Mouse (Mus musculus): Measurements from ENCODE around the gene Ubl3. TPM values are rescaled to one million over a fixed set of nuclear protein-coding genes. Genes with fewer than 3 reads are reported as not detected.

The Ubl3 gene
- polyA plus RNA-seq, 1 experiment from 2014 or later, result 68.8 TPM

DNA sequence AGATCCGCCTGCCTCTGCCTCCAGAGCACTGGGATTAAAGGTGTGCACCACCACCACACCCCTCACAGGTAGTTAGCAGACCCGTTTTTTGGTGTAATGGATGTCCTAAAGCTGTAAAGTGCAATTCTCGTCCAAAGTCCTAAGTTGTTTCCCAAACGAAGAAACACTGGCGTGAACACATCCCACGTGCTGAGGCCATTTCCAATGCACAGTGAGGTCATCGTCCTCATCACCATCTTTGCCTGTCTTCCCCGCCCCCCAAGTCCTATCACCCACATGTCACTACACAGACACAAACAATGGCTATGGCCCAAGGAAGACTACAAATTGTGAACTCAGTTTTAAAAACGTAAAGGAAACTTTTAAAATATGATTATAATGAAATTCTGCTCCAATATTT lies 4.0 kb downstream of the Ubl3 start:
- 64% methylated on average over 9 of the region's 9 CpGs for WGBS
- no peak overlapping the region for H3K4me2 ChIP-seq
- H3K27ac ChIP-seq, result no peak overlapping the region; the same call in 1 of the 2 replicates
- H3K9ac ChIP-seq, result peak overlapping the region; percentile 16; the same call in 1 of the 2 replicates
- 0 out of 2 replicates have a peak, but pooled peaks cover under 1% of the 10 kb centered on the region for H3K27me3 ChIP-seq
- H3K4me1 ChIP-seq, result peaks cover 41% of the 10 kb centered on the region
- H3K4me3 ChIP-seq (replicated peaks), result no peak overlapping the region
- no peaks in the 10 kb centered on the region for H3K36me3 ChIP-seq
- no peak for ATAC-seq (replicated peaks; ENCODE audit: low FRiP score)
- H3K9me3 ChIP-seq (replicated peaks), result no peaks in the 10 kb centered on the region

DNA sequence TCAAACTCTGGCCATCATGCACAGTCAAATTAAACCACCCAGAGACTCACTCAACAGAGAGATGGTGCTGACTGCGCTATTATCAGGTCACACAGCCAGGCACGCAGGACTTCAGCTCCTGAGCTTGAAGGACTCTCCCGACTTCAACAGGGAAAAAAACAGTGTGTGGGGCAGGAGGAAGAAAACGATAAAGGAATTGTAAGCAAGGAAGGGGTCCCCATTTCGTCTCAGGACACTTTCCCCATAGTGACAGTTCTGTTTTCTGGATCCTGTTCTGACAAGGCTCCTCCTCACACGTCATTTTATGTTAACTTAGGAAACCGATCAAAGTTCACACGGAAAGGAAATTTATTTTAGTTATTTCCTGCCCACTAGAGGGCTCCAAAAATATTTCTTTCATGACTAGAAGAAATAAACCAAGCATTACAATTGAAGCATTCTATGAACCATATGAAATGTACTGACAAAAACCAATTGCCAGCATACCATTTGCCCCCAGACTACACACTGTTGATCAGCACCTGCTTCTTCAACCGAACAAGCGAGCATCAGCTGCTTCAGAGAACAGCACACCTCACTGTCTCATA lies 4.6 kb downstream of the Ubl3 start:
- Histone ChIP-seq H3K9ac (no peak overlapping the region; the same call in 1 of the 2 replicates), H3K27me3 (no peaks in the 10 kb centered on the region), H3K4me1 (peaks cover 41% of the 10 kb centered on the region), H3K9me3 (replicated peaks) (no peaks in the 10 kb centered on the region), H3K27ac (peak overlapping the region; percentile 15; the same call in 1 of the 2 replicates), H3K4me2 (0 out of 2 replicates have a peak overlapping the region, but pooled peaks have one; percentile 23), H3K36me3 (no peaks in the 10 kb centered on the region), H3K4me3 (replicated peaks) (no peak overlapping the region)
- no peak for ATAC-seq (replicated peaks; ENCODE audit: low FRiP score)
- WGBS, result 41% methylated on average over 10 of the region's 10 CpGs

- Histone ChIP-seq H3K27me3 (no peaks in the 10 kb centered on the region), H3K4me1 (peaks cover 48% of the 10 kb centered on the region), H3K36me3 (no peaks in the 10 kb centered on the region), H3K9ac (no peak overlapping the region), H3K4me3 (replicated peaks) (no peak overlapping the region), H3K9me3 (replicated peaks) (no peaks in the 10 kb centered on the region), H3K4me2 (no peak overlapping the region), H3K27ac (peak overlapping the region; percentile 48; the same call in 1 of the 2 replicates)
- WGBS, result 56% methylated on average over 2 of the region's 2 CpGs
- ATAC-seq (replicated peaks; ENCODE audit: low FRiP score), result no peak
Measured at GRCm38 (mm10) chr5:148546970-148547369, 5.6 kb downstream of the Ubl3 start.

DNA sequence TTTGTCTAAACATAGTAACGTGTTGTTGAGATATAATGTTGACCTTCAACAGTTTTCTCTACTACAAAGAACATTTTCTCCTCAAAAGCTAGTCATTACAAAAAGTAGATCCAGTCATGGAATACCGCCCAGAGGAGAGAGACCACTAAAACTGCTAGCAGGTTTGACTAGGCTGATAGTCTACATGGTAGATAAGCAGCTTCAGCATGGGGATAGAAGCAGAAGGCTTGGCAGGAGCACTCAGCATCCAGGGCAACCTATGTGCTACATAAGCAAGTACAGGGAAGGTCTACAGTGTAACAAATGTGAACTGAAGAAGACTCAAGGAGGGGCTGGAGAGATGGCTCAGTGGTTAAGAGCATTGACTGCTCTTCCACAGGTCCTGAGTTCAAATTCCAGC lies 7.9 kb downstream of the Ubl3 start:
- Histone ChIP-seq H3K4me2 (no peak overlapping the region), H3K9me3 (replicated peaks) (no peaks in the 10 kb centered on the region), H3K4me3 (replicated peaks) (no peak overlapping the region), H3K36me3 (no peaks in the 10 kb centered on the region), H3K9ac (no peak overlapping the region), H3K27me3 (no peaks in the 10 kb centered on the region), H3K27ac (no peak overlapping the region), H3K4me1 (peaks cover 39% of the 10 kb centered on the region)
- no peak for ATAC-seq (replicated peaks; ENCODE audit: low FRiP score)
- 92% methylated on average over 2 of the region's 2 CpGs for WGBS

GRCm38 (mm10) chr5:148542196-148542595 lies 10.4 kb downstream of the Ubl3 start:
- WGBS, result 50% methylated on average over 2 of the region's 2 CpGs
- no peaks in the 10 kb centered on the region for H3K9me3 ChIP-seq (replicated peaks)
- no peaks in the 10 kb centered on the region for H3K36me3 ChIP-seq

GRCm38 (mm10) chr5:148535669-148536430 lies 16.7 kb downstream of the Ubl3 start:
- H3K36me3 ChIP-seq, result no peaks in the 10 kb centered on the region
- H3K27ac ChIP-seq, result no peak overlapping the region
- no peak overlapping the region for H3K9ac ChIP-seq
- no peak overlapping the region for H3K4me3 ChIP-seq (replicated peaks)
- H3K9me3 ChIP-seq (replicated peaks), result no peaks in the 10 kb centered on the region
- peaks cover 32% of the 10 kb centered on the region for H3K4me1 ChIP-seq
- H3K27me3 ChIP-seq, result no peaks in the 10 kb centered on the region
- ATAC-seq (replicated peaks; ENCODE audit: low FRiP score), result no peak
- H3K4me2 ChIP-seq, result no peak overlapping the region
- WGBS, result 53% methylated on average over 4 of the region's 4 CpGs

More at GRCm38 (mm10) chr5:148542196-148542595, 10.4 kb downstream of the Ubl3 start:
- Histone ChIP-seq H3K9ac (no peak overlapping the region), H3K4me3 (replicated peaks) (no peak overlapping the region), H3K4me2 (no peak overlapping the region), H3K27ac (no peak overlapping the region; the same call in 1 of the 2 replicates), H3K27me3 (no peaks in the 10 kb centered on the region), H3K4me1 (peaks cover 28% of the 10 kb centered on the region)
- no peak for ATAC-seq (replicated peaks; ENCODE audit: low FRiP score)

DNA sequence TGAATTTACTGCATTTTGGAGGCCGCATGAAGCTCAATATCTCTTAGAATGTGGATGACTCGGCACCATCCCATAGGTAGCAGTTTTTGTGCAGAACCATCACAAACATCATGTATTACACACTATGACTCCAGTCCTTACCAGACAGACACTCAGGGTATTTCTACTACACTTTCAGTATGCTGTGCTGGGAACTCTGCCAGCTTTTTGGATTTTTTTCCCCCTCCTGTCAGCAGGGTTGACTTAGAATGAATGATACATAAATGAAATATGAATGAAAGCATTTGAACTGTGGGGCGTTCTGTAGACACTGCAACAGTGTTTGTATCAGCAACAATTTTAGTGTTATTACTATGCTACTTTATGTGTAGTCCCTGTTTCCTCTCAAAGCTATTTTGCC lies 17.9 kb downstream of the Ubl3 start:
- ATAC-seq (replicated peaks; ENCODE audit: low FRiP score), result no peak

DNA sequence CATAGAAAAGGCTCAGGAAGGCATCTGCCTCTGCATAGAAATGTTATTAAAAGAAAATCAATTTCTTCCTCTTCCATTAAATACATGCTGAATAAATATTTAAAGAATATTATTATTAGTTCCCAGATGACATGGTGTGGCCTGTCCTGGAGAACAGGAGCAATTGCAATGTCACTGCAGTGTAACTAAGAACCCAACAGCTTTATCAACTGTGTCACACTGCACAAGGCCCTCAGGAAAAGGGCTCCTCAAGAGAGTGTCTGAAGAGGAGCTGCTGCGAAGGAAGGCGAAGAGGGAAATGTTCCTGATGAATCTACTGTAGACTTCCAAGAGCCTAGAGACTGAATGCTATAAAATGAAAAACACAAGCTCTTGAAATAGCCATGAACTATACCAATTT lies 18.7 kb downstream of the Ubl3 start:
- Histone ChIP-seq H3K36me3 (no peaks in the 10 kb centered on the region), H3K27me3 (no peaks in the 10 kb centered on the region), H3K4me3 (replicated peaks) (no peak overlapping the region), H3K9ac (no peak overlapping the region), H3K4me1 (peaks cover 32% of the 10 kb centered on the region), H3K9me3 (replicated peaks) (no peaks in the 10 kb centered on the region), H3K27ac (no peak overlapping the region), H3K4me2 (no peak overlapping the region)
- WGBS, result 93% methylated on average over 2 of the region's 2 CpGs
- ATAC-seq (replicated peaks; ENCODE audit: low FRiP score), result no peak

More for the DNA sequence above, 17.9 kb downstream of the Ubl3 start:
- no peak overlapping the region for H3K4me3 ChIP-seq (replicated peaks)
- H3K36me3 ChIP-seq, result no peaks in the 10 kb centered on the region
- no peak overlapping the region for H3K9ac ChIP-seq
- no peaks in the 10 kb centered on the region for H3K27me3 ChIP-seq
- H3K4me2 ChIP-seq, result no peak overlapping the region
- WGBS, result 75% methylated on average over 3 of the region's 3 CpGs
- H3K4me1 ChIP-seq, result peaks cover 32% of the 10 kb centered on the region
- H3K27ac ChIP-seq, result no peak overlapping the region
- H3K9me3 ChIP-seq (replicated peaks), result no peaks in the 10 kb centered on the region

GRCm38 (mm10) chr5:148532201-148532600 lies 20.4 kb downstream of the Ubl3 start:
- Histone ChIP-seq H3K4me3 (replicated peaks) (no peak overlapping the region), H3K36me3 (no peaks in the 10 kb centered on the region), H3K27ac (no peak overlapping the region), H3K4me2 (no peak overlapping the region), H3K9ac (no peak overlapping the region), H3K9me3 (replicated peaks) (no peaks in the 10 kb centered on the region), H3K4me1 (peaks cover 28% of the 10 kb centered on the region), H3K27me3 (no peaks in the 10 kb centered on the region)
- 10% methylated on average over 5 of the region's 5 CpGs for WGBS
- peak; percentile 66; the same call in 1 of the 2 replicates for ATAC-seq (replicated peaks; ENCODE audit: low FRiP score)

DNA sequence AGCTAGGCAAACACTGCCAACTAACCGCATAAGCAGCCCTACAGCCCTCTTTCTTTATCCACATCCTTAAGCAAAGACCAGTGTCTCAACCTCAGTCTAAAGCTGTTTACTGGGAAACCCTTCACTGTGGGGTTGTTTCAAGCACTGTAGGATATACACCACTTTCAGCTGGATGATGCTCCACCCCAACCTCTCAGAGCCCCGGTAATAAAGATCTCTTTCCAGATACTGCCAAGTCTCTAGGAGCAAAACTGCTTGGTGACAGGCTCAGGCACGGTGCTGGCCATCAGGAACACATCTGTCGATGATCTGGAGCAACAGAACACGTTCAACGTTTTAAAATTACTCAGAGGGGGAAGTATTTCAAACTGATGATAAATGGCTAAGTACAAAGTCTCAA lies 25.0 kb downstream of the Ubl3 start:
- Histone ChIP-seq H3K4me3 (replicated peaks) (no peak overlapping the region), H3K4me1 (peaks cover 17% of the 10 kb centered on the region), H3K27me3 (no peaks in the 10 kb centered on the region), H3K9me3 (replicated peaks) (no peaks in the 10 kb centered on the region), H3K9ac (no peak overlapping the region), H3K36me3 (no peaks in the 10 kb centered on the region), H3K27ac (no peak overlapping the region), H3K4me2 (no peak overlapping the region)
- 30% methylated on average over 6 of the region's 6 CpGs for WGBS
- ATAC-seq (replicated peaks; ENCODE audit: low FRiP score), result no peak

DNA sequence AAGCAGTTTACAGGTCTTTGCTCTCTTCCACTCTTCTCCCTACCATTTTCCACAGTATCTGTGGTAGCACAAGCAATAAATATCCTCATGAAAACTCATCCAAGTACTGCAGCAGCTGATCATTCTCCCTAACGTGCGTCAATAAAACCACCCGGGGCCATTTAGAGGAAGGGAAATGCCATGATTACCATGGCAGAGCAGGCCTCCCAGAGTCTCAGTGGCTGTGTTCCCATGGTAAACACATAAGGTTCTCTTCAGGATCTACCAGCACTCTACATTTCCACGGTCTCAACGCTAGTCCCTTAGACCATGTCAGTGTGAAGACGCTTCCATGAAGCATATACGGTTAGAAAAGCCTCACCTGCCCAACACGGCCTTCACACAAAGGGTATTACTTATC lies 26.0 kb downstream of the Ubl3 start:
- no peak overlapping the region for H3K27ac ChIP-seq
- 71% methylated on average over 8 of the region's 8 CpGs for whole genome bisulfite sequencing

GRCm38 (mm10) chr5:148523202-148523971 lies 29.2 kb downstream of the Ubl3 start:
- Histone ChIP-seq H3K9me3 (replicated peaks) (no peaks in the 10 kb centered on the region), H3K4me3 (replicated peaks) (no peak overlapping the region), H3K36me3 (no peaks in the 10 kb centered on the region), H3K4me2 (no peak overlapping the region), H3K4me1 (peaks cover 18% of the 10 kb centered on the region), H3K27me3 (no peaks in the 10 kb centered on the region), H3K9ac (no peak overlapping the region), H3K27ac (no peak overlapping the region)
- ATAC-seq (replicated peaks; ENCODE audit: low FRiP score), result no peak
- WGBS, result 76% methylated on average over 5 of the region's 5 CpGs

More for the DNA sequence above, 26.0 kb downstream of the Ubl3 start:
- Histone ChIP-seq H3K4me2 (no peak overlapping the region), H3K4me3 (replicated peaks) (no peak overlapping the region), H3K9me3 (replicated peaks) (no peaks in the 10 kb centered on the region), H3K4me1 (peaks cover 12% of the 10 kb centered on the region), H3K36me3 (no peaks in the 10 kb centered on the region), H3K9ac (no peak overlapping the region), H3K27me3 (no peaks in the 10 kb centered on the region)
- ATAC-seq (replicated peaks; ENCODE audit: low FRiP score), result no peak
